Mouse (Mus musculus) heart, postnatal 10 days (tissue): ENCODE measurements at regions not wholly inside any gene's neighbourhood (a gene's known extent, or its start where the extent isn't known, plus 50 kb on each side); places are given as distances from the start of the nearest gene placed in this dataset.
"Not testable (repeated sequence)": the region's sequence is repeated elsewhere in the genome, so short reads cannot be mapped to it uniquely, and the experiment has no call there.

Experiments used
- DNase-seq, 2 experiments: peaks; one replicate each; pipeline ENCODE4 v3.0.0; 2021
- intact Hi-C: fragments of 180-260 bp; cut with DNase I; formaldehyde crosslinking; loops from one replicate; pipeline ENCODE4 v1.15.1; 2025

- intact Hi-C loops: loop anchor here (5.0 kb wide), 1 partner anchor 1756 kb away; no protein-coding TSS in a partner anchor
- no peak for DNase-seq
Measured at GRCm38 (mm10) chr11:63211501-63211900, 82.7 kb downstream of the Pmp22 start.

GRCm38 (mm10) chr11:63213043-63213442 lies 84.3 kb downstream of the Pmp22 start:
- intact Hi-C loops: loop anchor here (5.0 kb wide), 1 partner anchor 1754 kb away; no protein-coding TSS in a partner anchor
- DNase-seq: peak; percentile 83 to 89

DNA sequence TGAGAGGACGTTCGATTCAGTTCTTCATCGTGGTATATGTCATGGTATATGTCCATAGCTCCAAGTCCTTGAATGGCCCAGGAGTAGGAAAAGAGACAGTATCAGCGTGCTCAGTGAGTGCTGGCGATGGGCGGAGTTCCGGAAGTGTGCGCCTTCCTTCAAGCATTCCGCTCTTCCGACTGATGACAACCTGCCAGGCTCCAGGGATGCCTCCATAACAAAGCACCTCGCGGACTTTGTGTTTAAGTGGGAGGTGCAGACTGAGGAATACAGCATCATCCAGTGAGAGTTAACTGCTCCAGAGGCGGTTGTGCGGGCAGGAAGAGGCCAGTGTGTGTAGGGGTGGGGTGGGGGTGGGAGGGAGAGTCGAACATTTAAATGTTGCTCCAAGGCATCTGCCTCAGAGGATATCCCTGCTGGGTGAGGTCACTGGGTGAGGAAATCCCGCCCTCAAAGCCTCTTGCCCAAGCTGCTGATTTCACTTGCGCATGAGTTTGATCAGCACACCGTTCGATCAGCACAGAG lies 85.2 kb downstream of the Pmp22 start:
- intact Hi-C loops: loop anchor here (2.0 to 5.0 kb wide), 2 partner anchors 177 to 1753 kb away; no protein-coding TSS in a partner anchor
- DNase-seq: no peak

GRCm38 (mm10) chr11:63215993-63216392 lies 87.2 kb downstream of the Pmp22 start:
- intact Hi-C loops: loop anchor here (2.0 kb wide), 1 partner anchor 175 kb away; no protein-coding TSS in a partner anchor

DNA sequence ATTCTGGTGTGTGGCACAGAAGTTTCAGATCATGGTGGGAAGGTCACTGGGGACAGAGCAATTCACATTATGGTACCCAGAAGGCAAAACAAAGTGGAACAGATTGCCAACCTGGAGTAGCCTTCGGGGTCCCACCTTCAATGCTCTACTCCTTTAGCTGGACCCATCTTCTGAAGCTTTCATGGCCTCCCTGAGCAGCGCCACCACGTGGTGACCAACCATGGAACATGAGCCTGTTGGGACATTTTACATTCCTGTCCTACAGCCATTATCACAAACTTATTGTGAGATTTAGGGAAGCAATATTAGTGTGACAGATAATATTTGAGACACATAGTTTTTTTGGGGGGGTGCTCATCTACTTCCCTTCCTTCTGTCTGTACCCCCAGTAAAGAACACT lies 88.3 kb downstream of the Pmp22 start:
- intact Hi-C loops: no loop called here
- no peak for DNase-seq

More at GRCm38 (mm10) chr11:63215993-63216392, 87.2 kb downstream of the Pmp22 start:
- DNase-seq: no peak

GRCm38 (mm10) chr11:63226471-63226870 lies 97.7 kb downstream of the Pmp22 start:
- intact Hi-C loops: no loop called here
- DNase-seq: no peak

- intact Hi-C loops: no loop called here
Measured at GRCm38 (mm10) chr11:63230786-63231185, 102.0 kb downstream of the Pmp22 start.

DNA sequence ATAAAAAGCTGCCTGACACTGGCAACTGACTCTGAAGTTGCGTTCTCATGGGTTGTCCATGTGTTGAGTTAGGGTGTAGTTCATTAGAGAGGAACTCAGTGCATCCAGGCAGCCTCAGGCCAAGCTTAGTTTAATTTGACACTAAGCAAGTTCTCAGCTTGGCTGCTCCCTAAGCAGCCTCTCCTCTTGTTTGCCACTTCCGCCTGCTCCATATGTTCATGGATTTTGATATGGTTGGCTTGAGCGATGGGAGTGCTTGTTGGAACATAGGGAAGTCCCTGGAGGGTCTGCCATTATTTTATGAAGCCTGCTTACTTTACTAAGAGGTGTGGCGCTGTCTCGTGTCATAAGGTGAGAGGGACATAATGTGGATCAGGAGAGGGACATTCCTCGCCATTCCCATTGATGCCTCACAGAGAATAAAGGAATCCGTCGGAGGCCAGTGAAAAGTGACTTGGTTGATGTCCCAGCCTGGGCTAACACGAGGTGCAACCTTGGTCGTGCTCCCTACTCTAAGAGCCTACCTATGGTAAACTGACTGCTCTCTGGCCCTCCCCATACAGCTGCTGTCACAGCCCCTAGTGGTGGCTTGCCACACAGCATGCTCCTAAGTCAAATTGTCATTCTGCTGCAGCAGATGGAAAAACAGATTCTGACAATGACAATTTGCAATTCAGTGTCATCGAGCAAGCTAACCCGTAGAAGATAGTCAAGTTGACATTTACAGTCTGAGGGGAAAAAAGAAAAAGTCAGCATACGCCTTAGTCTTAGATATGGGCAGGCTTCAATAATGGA lies 104.6 kb downstream of the Pmp22 start:
- intact Hi-C loops: no loop called here
- no peak for DNase-seq

More at GRCm38 (mm10) chr11:63230786-63231185, 102.0 kb downstream of the Pmp22 start:
- DNase-seq: no peak

GRCm38 (mm10) chr11:63234481-63234880 lies 105.7 kb downstream of the Pmp22 start:
- no peak for DNase-seq
- intact Hi-C loops: no loop called here

- DNase-seq: no peak
- intact Hi-C loops: no loop called here
Measured at GRCm38 (mm10) chr11:63238655-63239054, 109.9 kb downstream of the Pmp22 start.

- intact Hi-C loops: no loop called here
- no peak for DNase-seq
Measured at GRCm38 (mm10) chr11:63243906-63244416, 115.2 kb downstream of the Pmp22 start.

DNA sequence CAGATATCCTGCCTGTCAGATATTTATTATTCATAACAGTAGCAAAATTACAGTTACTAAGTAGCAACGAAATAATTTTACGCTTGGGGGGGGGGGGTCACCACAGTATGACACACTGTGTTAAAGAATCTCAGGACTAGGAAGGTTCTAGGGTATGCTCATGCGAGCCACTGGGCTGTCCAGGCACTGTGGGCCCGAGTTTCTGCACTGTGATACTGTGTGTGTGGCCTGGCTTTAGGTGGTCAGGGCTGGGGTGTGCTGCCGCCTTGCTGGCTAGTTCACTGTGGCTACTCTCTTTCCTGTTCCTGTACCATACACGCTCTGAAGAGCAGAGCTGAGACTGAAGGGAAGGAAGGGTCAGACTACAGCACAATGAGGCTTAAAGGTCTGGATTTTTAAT lies 116.3 kb downstream of the Pmp22 start:
- no peak for DNase-seq
- intact Hi-C loops: no loop called here

GRCm38 (mm10) chr11:63246052-63246661 lies 117.4 kb downstream of the Pmp22 start:
- DNase-seq: no peak
- intact Hi-C loops: no loop called here

- DNase-seq: no peak
- intact Hi-C loops: no loop called here
Measured at GRCm38 (mm10) chr11:63252012-63252856, 123.5 kb downstream of the Pmp22 start.

DNA sequence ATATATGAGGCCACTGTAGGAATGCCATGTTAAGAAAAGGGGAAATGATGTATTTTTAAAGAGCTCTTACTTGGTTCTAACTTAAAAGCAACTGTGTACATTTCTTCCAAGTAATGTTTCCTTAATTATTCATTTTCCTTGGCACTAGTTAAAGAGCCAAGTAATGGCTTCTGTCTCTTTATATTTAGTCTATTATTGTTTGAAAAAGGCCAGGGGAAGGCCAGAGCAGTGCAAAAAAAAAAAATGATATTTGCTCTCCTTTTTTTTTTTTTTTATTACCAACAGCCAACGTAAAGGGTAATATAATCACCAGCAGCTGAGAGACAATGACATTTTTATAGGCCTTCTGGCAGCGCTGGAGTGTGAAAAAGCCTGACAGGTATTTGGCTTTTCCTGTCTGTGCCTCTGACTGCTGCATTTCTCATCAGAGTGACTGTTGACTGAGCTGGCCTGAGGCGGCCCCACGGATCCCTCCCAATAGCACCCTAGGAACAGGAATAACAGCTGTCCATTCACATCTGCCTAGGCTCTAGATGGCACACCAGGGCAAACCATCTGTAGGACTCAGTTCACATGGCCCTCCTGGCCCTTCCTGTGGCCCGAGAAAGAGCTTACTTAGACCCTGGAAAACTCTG lies 124.3 kb downstream of the Pmp22 start:
- peak; percentile 30 to 50 for DNase-seq
- intact Hi-C loops: no loop called here

DNA sequence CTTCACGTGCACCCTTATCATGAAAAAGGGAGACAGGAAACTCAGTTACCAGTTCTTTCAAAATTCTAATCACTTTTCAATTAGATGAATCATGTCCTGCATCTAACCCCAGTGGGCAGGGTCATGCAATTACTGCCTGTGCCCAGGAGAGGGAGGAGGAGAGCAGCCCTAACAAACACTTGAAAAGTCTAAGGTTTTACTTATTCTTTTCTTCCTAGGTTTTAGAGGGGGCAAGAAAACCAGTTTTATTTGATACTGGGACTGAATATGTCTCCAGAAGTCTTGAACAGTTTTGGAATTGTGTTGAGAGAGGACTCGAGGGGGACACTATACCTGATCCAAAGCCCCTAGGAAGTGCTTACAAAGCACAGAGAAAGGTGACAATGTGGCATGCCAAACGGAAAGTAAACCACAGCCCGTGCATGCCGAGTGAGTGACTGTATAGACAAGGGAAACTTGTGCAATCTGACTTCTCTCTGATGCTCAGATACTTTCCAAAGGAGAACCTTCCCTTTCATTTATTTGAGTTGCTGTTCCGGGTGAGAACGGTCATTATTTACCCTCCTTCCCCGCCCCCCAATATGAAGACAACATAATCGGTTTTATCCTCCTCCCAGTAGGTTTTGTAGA lies 135.8 kb downstream of the Pmp22 start:
- DNase-seq: peak; percentile 8 to 38
- intact Hi-C loops: loop anchor here (2.0 kb wide), 1 partner anchor 126 kb away; no protein-coding TSS in a partner anchor

DNA sequence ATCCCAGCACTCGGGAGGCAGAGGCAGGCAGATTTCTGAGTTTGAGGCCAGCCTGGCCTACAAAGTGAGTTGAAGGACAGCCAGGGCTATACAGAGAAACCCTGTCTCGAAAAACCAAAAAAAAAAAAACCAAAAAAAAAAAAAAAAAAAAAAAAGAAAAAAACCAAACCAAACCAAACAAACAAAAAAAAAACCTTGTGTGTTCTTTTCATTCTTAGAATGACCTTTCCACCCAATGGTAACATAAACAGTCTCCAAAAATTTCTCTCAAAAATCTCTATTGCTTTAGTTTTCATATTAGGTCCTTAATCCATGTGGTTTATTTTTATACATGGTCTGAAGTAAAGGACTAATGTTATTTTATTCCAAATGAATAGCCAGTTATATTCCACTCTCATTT lies 137.5 kb downstream of the Pmp22 start:
- DNase-seq, intact Hi-C loops: not testable (repeated sequence)

DNA sequence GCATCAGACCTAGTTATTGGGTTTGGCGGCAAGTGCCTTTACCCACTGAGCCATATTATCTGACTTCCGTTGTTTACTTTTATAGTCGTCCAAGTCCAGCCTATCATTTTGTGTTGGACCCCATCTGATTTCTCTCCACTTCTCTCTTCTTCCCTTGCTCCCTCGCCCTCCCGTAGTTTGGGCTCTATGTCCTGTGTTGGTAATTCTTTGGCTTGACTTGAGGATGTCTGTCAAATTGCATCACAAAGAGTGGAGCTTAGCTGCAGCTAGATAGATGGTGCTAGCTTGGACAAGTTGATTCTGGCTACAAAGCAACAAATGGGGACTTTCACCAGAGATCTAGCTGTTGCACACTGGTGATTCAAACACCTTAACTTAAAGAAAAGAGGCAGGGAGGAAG lies 147.9 kb downstream of the Pmp22 start:
- intact Hi-C loops: no loop called here
- DNase-seq: no peak

GRCm38 (mm10) chr11:63281839-63282238 lies 153.1 kb downstream of the Pmp22 start:
- intact Hi-C loops: no loop called here
- no peak for DNase-seq

- DNase-seq: no peak
- intact Hi-C loops: no loop called here
Measured at GRCm38 (mm10) chr11:63282541-63282940, 153.8 kb downstream of the Pmp22 start.
